Mouse (Mus musculus): ENCODE measurements around the gene Olfr60. TPM values are rescaled to one million over a fixed set of nuclear protein-coding genes. Genes with fewer than 3 reads are reported as not detected.

Gene Olfr60
- polyA plus RNA-seq (2012; rRNA removed) = not detected in 2 replicates

DNA sequence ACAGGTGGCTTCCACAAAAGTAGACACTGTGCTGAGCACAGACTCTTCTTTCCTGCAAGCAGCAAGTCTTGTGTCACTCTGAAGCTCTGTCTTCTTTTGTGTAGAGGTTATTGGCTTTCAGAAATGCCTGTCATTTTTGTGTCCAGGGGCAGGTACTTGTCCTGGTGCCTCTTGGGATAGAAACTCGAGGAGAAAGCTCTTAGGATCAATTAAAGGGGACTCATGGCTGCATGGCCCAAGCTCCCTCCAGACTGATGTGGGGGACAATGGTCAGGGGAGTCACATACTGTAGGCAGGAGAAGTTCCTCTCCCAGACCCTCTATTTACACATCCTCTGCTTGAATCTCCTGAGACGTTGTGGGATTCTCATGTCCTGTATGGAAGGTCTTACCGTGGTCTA is at the start of gene Olfr60:
Olfr60 (minus strand) TSS at position 101 of the 400 bp plus-strand sequence.
- Histone ChIP-seq H3K4me3 (replicated peaks; ENCODE audit: insufficient read depth, low read depth, low read length) (no peak within 1 kb of the TSS), H3K27ac (ENCODE audit: insufficient read depth, low read length) (no peak within 1 kb of the TSS), H3K4me1 (ENCODE audit: control insufficient read depth, insufficient read depth, low read length) (no peaks in the 10 kb centered on the region), H3K27me3 (ENCODE audit: control insufficient read depth, insufficient read depth, low read length) (no peaks in the 10 kb centered on the region)
- TF ChIP-seq CTCF (IDR thresholded peaks at IDR 0.05; ENCODE audit: borderline replicate concordance, insufficient read depth, low read depth, low read length) (no peak), POLR2A (IDR thresholded peaks at IDR 0.05; ENCODE audit: borderline replicate concordance, insufficient read depth, low read length) (no peak)
- 66% methylated on average over 3 of the region's 3 CpGs for WGBS
- DNase-seq = no peak

- Histone ChIP-seq H3K27me3 (ENCODE audit: control insufficient read depth, insufficient read depth, low read length) (no peaks in the 10 kb centered on the region), H3K4me1 (ENCODE audit: control insufficient read depth, insufficient read depth, low read length) (no peaks in the 10 kb centered on the region), H3K4me3 (replicated peaks; ENCODE audit: insufficient read depth, low read depth, low read length) (no peak within 1 kb of the TSS), H3K27ac (ENCODE audit: insufficient read depth, low read length) (no peak within 1 kb of the TSS)
- TF ChIP-seq CTCF (IDR thresholded peaks at IDR 0.05; ENCODE audit: borderline replicate concordance, insufficient read depth, low read depth, low read length) (no peak), POLR2A (IDR thresholded peaks at IDR 0.05; ENCODE audit: borderline replicate concordance, insufficient read depth, low read length) (no peak)
- DNase-seq = no peak
- WGBS = 92% methylated on average over 1 of the region's 1 CpGs
Observed at GRCm38 (mm10) chr7:140402818-140403217, 41.3 kb upstream of the Olfr60 start, which contains the start of gene Olfr531. Gene Olfr531, minus strand, starts transcription at chr7:140402918.

DNA sequence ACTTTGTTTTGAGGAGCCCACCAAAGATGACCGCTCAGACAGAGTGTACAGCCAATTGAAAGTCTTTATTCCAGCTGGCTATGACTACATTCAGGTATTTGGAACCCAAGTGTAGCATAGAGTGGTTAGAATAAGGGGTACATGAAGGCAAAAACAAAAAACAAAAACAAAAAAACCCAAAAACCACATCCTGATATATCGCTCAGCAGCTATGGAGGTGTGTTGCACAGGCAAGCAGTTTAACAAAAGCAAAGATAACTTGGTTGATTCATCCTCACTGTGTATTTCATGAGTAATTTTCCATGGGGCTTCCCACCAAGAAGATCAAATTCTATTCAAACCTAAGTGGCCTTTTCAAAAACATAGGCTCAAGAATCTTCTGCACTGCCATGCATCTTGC is 15.4 kb upstream of the Olfr60 start:
- Histone ChIP-seq H3K4me3 (replicated peaks; ENCODE audit: insufficient read depth, low read depth, low read length) (no peak overlapping the region), H3K4me1 (ENCODE audit: control insufficient read depth, insufficient read depth, low read length) (no peaks in the 10 kb centered on the region), H3K27ac (ENCODE audit: insufficient read depth, low read length) (no peak overlapping the region), H3K27me3 (ENCODE audit: control insufficient read depth, insufficient read depth, low read length) (no peaks in the 10 kb centered on the region)
- DNase-seq = no peak
- 99% methylated on average over 2 of the region's 2 CpGs for WGBS
- TF ChIP-seq POLR2A (IDR thresholded peaks at IDR 0.05; ENCODE audit: borderline replicate concordance, insufficient read depth, low read length) (no peak), CTCF (IDR thresholded peaks at IDR 0.05; ENCODE audit: borderline replicate concordance, insufficient read depth, low read depth, low read length) (no peak)

GRCm38 (mm10) chr7:140376231-140376630 is 14.8 kb upstream of the Olfr60 start, which contains the start of gene Olfr530:
Gene Olfr530, minus strand, starts transcription at chr7:140376331.
- DNase-seq = no peak
- WGBS = 4% methylated on average over 1 of the region's 1 CpGs
- Histone ChIP-seq H3K4me3 (replicated peaks; ENCODE audit: insufficient read depth, low read depth, low read length) (no peak within 1 kb of the TSS), H3K27ac (ENCODE audit: insufficient read depth, low read length) (no peak within 1 kb of the TSS), H3K27me3 (ENCODE audit: control insufficient read depth, insufficient read depth, low read length) (no peaks in the 10 kb centered on the region), H3K4me1 (ENCODE audit: control insufficient read depth, insufficient read depth, low read length) (no peaks in the 10 kb centered on the region)
- TF ChIP-seq CTCF (IDR thresholded peaks at IDR 0.05; ENCODE audit: borderline replicate concordance, insufficient read depth, low read depth, low read length) (no peak), POLR2A (IDR thresholded peaks at IDR 0.05; ENCODE audit: borderline replicate concordance, insufficient read depth, low read length) (no peak)

- no peak for TF ChIP-seq POLR2A (IDR thresholded peaks at IDR 0.05; ENCODE audit: borderline replicate concordance, insufficient read depth, low read length)
- no peak for TF ChIP-seq CTCF (IDR thresholded peaks at IDR 0.05; ENCODE audit: borderline replicate concordance, insufficient read depth, low read depth, low read length)
- Histone ChIP-seq H3K4me1 (ENCODE audit: control insufficient read depth, insufficient read depth, low read length) (no peaks in the 10 kb centered on the region), H3K27me3 (ENCODE audit: control insufficient read depth, insufficient read depth, low read length) (no peaks in the 10 kb centered on the region), H3K4me3 (replicated peaks; ENCODE audit: insufficient read depth, low read depth, low read length) (no peak overlapping the region), H3K27ac (ENCODE audit: insufficient read depth, low read length) (no peak overlapping the region)
- no peak for DNase-seq
- 77% methylated on average over 4 of the region's 4 CpGs for WGBS
Observed at GRCm38 (mm10) chr7:140374300-140374699, 12.8 kb upstream of the Olfr60 start.

- H3K4me1 ChIP-seq (ENCODE audit: control insufficient read depth, insufficient read depth, low read length) = no peaks in the 10 kb centered on the region
- TF ChIP-seq POLR2A (IDR thresholded peaks at IDR 0.05; ENCODE audit: borderline replicate concordance, insufficient read depth, low read length) (no peak), CTCF (IDR thresholded peaks at IDR 0.05; ENCODE audit: borderline replicate concordance, insufficient read depth, low read depth, low read length) (no peak)
- H3K27ac ChIP-seq (ENCODE audit: insufficient read depth, low read length) = no peak within 1 kb of the TSS
- H3K4me3 ChIP-seq (replicated peaks; ENCODE audit: insufficient read depth, low read depth, low read length) = no peak within 1 kb of the TSS
- no peaks in the 10 kb centered on the region for H3K27me3 ChIP-seq (ENCODE audit: control insufficient read depth, insufficient read depth, low read length)
- no peak for DNase-seq
- 76% methylated on average over 2 of the region's 2 CpGs for WGBS
Observed at GRCm38 (mm10) chr7:140333717-140334116, 27.8 kb downstream of the Olfr60 start, which contains the start of gene Olfr527. Gene Olfr527, plus strand, starts transcription at chr7:140334017.

DNA sequence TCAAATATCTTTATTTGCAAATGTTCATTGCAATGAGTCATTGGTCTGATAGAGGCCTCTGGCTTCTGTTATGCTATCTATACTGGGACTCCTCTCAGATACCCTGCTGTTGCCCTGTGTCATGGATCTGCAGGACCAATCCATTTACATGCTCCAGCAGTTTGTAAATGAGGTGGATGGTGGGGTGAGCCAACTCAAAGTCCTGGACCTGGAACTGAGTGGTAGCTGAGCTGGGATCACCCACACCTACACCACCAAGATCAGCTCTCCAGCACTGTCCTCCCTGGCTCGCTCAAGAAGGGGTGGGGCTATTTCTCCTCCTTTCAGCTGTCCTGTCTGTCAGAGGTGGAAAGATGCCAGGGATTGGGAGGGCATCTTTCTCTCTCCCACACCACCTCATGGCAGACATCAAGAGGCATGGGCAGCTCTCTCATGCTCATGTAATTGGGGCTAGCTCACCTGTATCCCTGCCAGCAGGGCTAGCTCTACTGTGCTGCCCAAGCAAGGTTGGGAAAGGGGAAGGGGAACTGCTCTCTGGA is 31.6 kb downstream of the Olfr60 start:
- no peak for TF ChIP-seq CTCF (IDR thresholded peaks at IDR 0.05; ENCODE audit: borderline replicate concordance, insufficient read depth, low read depth, low read length)
- TF ChIP-seq POLR2A (IDR thresholded peaks at IDR 0.05; ENCODE audit: borderline replicate concordance, insufficient read depth, low read length) = no peak
- no peak overlapping the region for H3K4me3 ChIP-seq (replicated peaks; ENCODE audit: insufficient read depth, low read depth, low read length)
- 17% methylated on average over 1 of the region's 1 CpGs for WGBS
- H3K27ac ChIP-seq (ENCODE audit: insufficient read depth, low read length) = no peak overlapping the region
- H3K27me3 ChIP-seq (ENCODE audit: control insufficient read depth, insufficient read depth, low read length) = no peaks in the 10 kb centered on the region
- H3K4me1 ChIP-seq (ENCODE audit: control insufficient read depth, insufficient read depth, low read length) = no peaks in the 10 kb centered on the region
- DNase-seq = no peak

- H3K4me3 ChIP-seq (replicated peaks; ENCODE audit: insufficient read depth, low read depth, low read length) = no peak overlapping the region
- H3K27ac ChIP-seq (ENCODE audit: insufficient read depth, low read length) = no peak overlapping the region
- DNase-seq = no peak
- TF ChIP-seq POLR2A (IDR thresholded peaks at IDR 0.05; ENCODE audit: borderline replicate concordance, insufficient read depth, low read length) (no peak), CTCF (IDR thresholded peaks at IDR 0.05; ENCODE audit: borderline replicate concordance, insufficient read depth, low read depth, low read length) (no peak)
- no peaks in the 10 kb centered on the region; the same call in 1 of the 2 replicates for H3K27me3 ChIP-seq (ENCODE audit: control insufficient read depth, insufficient read depth, low read length)
- no peaks in the 10 kb centered on the region; the same call in 1 of the 2 replicates for H3K4me1 ChIP-seq (ENCODE audit: control insufficient read depth, insufficient read depth, low read length)
Observed at GRCm38 (mm10) chr7:140321135-140321534, 40.3 kb downstream of the Olfr60 start.
